Mouse (Mus musculus) granulocyte monocyte progenitor cell, adult 5-6 weeks (primary cell): ENCODE data around the gene Pdia5. TPM values are rescaled to one million over a fixed set of nuclear protein-coding genes. Genes with fewer than 3 reads are reported as not detected.

Experiments
- ATAC-seq: replicated peaks from 2 replicates; pipeline ENCODE4 v1.8.0; 2016; ENCODE audit warnings: mild to moderate bottlenecking, moderate TSS enrichment, inconsistent platforms; ENCODE audit not compliant: poor library complexity, severe bottlenecking
- total RNA-seq, 2 experiments: library from RNA; stranded (forward) in 1 of 2; stranded (reverse) in 1 of 2; fragments of 200-712, 200-1000 nt in 1 of 2; fragments of >200 nt in 1 of 2; fragmentation: Nextera tagmentation in 1 of 2; gene quantifications; 2 replicates each; pipeline ENCODE4 v1.2.3; 2014 to 2017

Pdia5 gene
- total RNA-seq (2014; fragmentation: Nextera tagmentation) (31.8 and 32.9 TPM in 2 replicates), total RNA-seq (2017) (11.1 and 11.5 TPM in 2 replicates)

GRCm38 (mm10) chr16:35490231-35491070, at the start of gene Pdia5:
Gene Pdia5 (minus strand): TSS chr16:35490873.
- peak; percentile 93 for ATAC-seq

- no peak for ATAC-seq
Observed at GRCm38 (mm10) chr16:35539041-35539440, 48.4 kb upstream of the Pdia5 start.

- ATAC-seq, result no peak
Observed at GRCm38 (mm10) chr16:35537651-35538050, 47.0 kb upstream of the Pdia5 start.

- ATAC-seq, result no peak
Observed at GRCm38 (mm10) chr16:35534630-35535029, 44.0 kb upstream of the Pdia5 start.

GRCm38 (mm10) chr16:35524200-35524599, 33.5 kb upstream of the Pdia5 start:
- no peak for ATAC-seq

GRCm38 (mm10) chr16:35519245-35519644, 28.6 kb upstream of the Pdia5 start:
- no peak for ATAC-seq

GRCm38 (mm10) chr16:35517976-35518951, 27.6 kb upstream of the Pdia5 start:
- ATAC-seq, result no peak

GRCm38 (mm10) chr16:35515977-35516612, 25.4 kb upstream of the Pdia5 start:
- ATAC-seq, result no peak

- no peak for ATAC-seq
Observed at GRCm38 (mm10) chr16:35509331-35510070, 18.8 kb upstream of the Pdia5 start.

- ATAC-seq, result no peak
Observed at GRCm38 (mm10) chr16:35508581-35508980, 17.9 kb upstream of the Pdia5 start.

GRCm38 (mm10) chr16:35505786-35506185, 15.1 kb upstream of the Pdia5 start:
- no peak for ATAC-seq

GRCm38 (mm10) chr16:35504266-35504665, 13.6 kb upstream of the Pdia5 start:
- no peak for ATAC-seq

GRCm38 (mm10) chr16:35502456-35502855, 11.8 kb upstream of the Pdia5 start:
- ATAC-seq, result no peak

GRCm38 (mm10) chr16:35501106-35501760, 10.6 kb upstream of the Pdia5 start:
- ATAC-seq, result no peak

- ATAC-seq, result no peak
Observed at GRCm38 (mm10) chr16:35500342-35500741, 9.7 kb upstream of the Pdia5 start.

GRCm38 (mm10) chr16:35489793-35490192, 880 bp downstream of the Pdia5 start:
- ATAC-seq, result peak; percentile 9; the same call in 1 of the 2 replicates

- no peak for ATAC-seq
Observed at GRCm38 (mm10) chr16:35489066-35489718, 1.5 kb downstream of the Pdia5 start.

GRCm38 (mm10) chr16:35487776-35488175, 2.9 kb downstream of the Pdia5 start:
- ATAC-seq, result no peak

GRCm38 (mm10) chr16:35487056-35487455, 3.6 kb downstream of the Pdia5 start:
- no peak for ATAC-seq
